Mouse (Mus musculus) bone marrow macrophage, adult 2 months (primary cell): ENCODE results near the gene Sec1.

Experiments
- CTCF ChIP-seq: IDR thresholded peaks from 2 replicates; pipeline ENCODE4 v1.5.1; 2012; ENCODE audit warnings: low read depth, mild to moderate bottlenecking, low read length, moderate library complexity
- POLR2A ChIP-seq: IDR thresholded peaks from 2 replicates; pipeline ENCODE4 v1.6.1; 2012; ENCODE audit warnings: mild to moderate bottlenecking, low read depth, low read length, borderline replicate concordance

- TF ChIP-seq CTCF (no peak), POLR2A (no peak)
Observed at GRCm38 (mm10) chr7:45725151-45725550, 30.9 kb upstream of the Sec1 start.
